Mouse (Mus musculus): ENCODE data around the gene Olfr668.
"Not testable (repeated sequence)": the region's sequence is repeated elsewhere in the genome, so short reads cannot be mapped to it uniquely, and the experiment has no call there.

Olfr668 gene

GRCm38 (mm10) chr7:104927957-104928356, at the start of gene Olfr668:
Olfr668 (minus strand) TSS chr7:104928057.
- no peak for DNase-seq (ENCODE audit: low spot score in 2 of 2)

DNA sequence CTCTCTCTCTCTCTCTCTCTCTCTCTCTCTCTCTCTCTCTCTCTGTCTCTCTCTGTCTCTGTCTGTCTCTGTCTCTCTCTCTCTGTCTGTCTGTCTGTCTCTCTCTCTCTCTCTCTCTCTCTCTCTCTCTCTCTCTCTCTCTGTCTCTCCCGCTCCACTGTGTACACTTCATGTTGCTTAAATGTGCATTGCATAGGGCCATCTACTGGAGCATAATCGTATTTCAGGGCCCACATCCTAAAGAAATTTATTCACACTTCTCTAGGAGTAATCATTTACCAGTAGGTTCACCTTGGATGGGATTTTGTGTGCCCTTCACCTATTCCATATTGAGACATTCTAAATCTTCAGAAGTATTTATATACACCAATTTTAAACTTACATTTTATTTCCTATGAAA, 44.6 kb upstream of the Olfr668 start:
- not testable (repeated sequence) for DNase-seq (ENCODE audit: low spot score in 2 of 2)

DNA sequence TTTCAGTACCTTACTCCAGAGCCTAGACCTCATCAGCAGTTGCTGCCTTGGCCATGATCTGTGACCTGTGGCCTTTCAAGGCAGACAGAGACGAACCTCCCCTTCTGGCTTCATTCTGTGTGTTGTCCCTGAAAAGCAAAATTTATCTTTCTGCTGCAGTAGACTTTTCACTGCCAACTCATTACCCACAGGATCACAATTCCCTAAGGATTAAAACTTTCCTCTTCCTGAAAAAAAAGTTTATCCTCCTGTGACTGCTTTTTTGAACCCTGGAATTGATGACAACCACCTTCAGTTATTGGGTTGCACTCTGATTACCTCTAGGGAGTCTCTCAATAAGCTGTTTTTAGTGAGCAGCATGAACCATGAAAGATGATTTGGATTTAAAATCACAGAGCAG, 34.7 kb upstream of the Olfr668 start, which contains the start of gene Olfr670:
TSS of gene Olfr670 (minus strand) at position 101 of the 400 bp plus-strand sequence.
- no peak for DNase-seq (ENCODE audit: low spot score in 2 of 2)

DNA sequence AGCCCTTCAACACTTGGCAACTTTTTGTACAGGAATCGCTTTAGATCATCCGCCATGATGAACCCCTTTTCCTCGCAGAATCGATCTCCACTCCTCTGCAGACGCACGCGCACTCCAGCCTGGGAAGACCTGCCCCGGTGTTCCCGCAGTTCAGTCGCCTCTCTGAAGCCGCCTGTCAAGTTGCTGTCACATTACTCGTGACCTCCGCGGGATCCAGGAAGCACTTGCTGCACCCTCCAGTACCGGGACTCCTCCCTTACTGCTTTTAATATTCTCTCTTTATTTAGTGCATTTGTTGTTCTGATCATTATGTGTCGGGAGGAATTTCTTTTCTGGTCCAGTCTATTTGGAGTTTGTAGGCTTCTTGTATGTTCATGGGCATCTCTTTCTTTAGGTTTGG, 22.4 kb upstream of the Olfr668 start:
- not testable (repeated sequence) for DNase-seq (ENCODE audit: low spot score in 2 of 2)

GRCm38 (mm10) chr7:104933940-104934339, 6.1 kb upstream of the Olfr668 start, which contains the start of gene Olfr669:
Olfr669 (plus strand) TSS chr7:104934240.
- DNase-seq (ENCODE audit: low spot score in 2 of 2) = no peak

DNA sequence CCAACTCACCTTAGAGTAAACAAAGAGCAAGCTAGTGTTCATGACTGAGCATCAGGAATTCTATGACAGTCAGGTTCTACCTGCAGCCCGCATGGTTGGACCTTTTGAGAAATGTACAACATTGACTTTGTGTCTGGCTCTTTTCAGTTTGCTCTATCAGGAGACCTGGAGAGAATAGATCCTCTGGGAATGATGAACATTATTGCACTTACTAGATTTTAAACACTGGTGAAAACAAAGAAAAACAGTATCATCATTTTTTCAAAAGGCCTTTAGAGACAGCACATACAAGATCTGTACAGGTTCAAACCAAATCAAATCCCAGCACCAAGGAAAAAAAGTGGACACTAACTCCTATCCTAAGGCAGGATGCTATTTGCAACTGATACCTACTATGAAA, 6.5 kb downstream of the Olfr668 start, which contains the start of gene Olfr667:
TSS of gene Olfr667 (minus strand) at position 101 of the 400 bp plus-strand sequence.
- no peak for DNase-seq (ENCODE audit: low spot score in 2 of 2)

GRCm38 (mm10) chr7:104895852-104896251, 32.0 kb downstream of the Olfr668 start, which contains the start of gene Olfr666:
Olfr666 (minus strand) TSS chr7:104895952.
- DNase-seq (ENCODE audit: low spot score in 2 of 2) = no peak

DNA sequence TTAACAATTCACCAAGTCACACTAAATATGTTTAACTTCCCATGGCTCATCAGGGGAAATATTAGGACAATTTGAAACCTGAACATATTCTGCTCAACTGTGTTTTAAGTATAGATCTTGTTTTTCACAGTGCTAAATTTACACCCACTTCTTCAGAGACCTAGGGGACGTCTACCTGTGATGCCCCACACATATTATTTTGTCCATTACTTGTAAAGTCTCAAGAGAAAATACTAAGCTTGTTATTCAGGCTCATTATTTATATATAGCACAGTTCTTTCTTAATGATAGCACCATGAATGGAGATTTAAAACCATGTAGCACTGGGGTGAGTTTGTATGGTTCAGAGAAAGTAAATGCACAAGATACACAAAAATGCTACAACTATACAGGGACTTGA, 50.1 kb downstream of the Olfr668 start, which contains the start of gene Olfr665:
TSS of gene Olfr665 (plus strand) at position 301 of the 400 bp plus-strand sequence.
- no peak for DNase-seq (ENCODE audit: low spot score in 2 of 2)

All from right cerebral cortex, postnatal 10 days (tissue).